Mouse (Mus musculus) lung, adult 2 months (tissue): ENCODE data around the gene Shank2.

Experiments used
- CTCF ChIP-seq: fragments of 200-500 bp; IDR thresholded peaks from 2 replicates; pipeline ENCODE4 v1.5.1; 2011; ENCODE audit warnings: mild to moderate bottlenecking, low read length, control low read depth; ENCODE audit not compliant: insufficient read depth
- POLR2A ChIP-seq: fragments of 200-500 bp; IDR thresholded peaks from 2 replicates; pipeline ENCODE4 v1.6.1; 2011; ENCODE audit warnings: low read depth, mild to moderate bottlenecking, control low read depth, low read length, borderline replicate concordance; ENCODE audit errors: extremely low read depth

DNA sequence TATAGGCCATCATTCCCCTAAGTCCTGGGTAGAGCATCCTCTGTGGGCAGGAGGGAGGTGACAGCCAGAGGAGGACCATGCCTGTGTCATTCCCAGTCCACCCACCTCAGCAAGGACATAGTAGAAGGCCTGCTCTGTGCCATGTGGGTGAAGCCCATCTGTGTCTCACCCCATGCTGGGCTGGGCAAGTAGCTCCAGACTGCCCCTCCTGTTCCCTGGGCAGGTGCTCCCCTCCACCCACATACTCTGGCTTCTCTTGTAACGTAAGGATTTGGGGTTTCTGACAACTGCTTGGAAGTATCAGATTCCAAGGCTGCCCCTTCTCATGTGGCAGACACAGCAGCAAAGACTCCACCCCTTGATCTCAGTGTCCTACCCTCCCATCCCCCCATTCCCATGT lies 227.7 kb downstream of the Shank2 start:
- no peak for TF ChIP-seq CTCF
- no peak for TF ChIP-seq POLR2A
